Mouse (Mus musculus) induced T-regulatory cell, adult 2 months (primary cell): Measurements from ENCODE around the gene Mest.

Source experiments
- DNase-seq: peaks from one replicate; pipeline ENCODE4 v3.0.0-alpha.2; 2012; ENCODE audit warnings: low read depth

Mest gene

GRCm38 (mm10) chr6:30738464-30739006 is 15.2 kb downstream of the Mest start:
- DNase-seq, result peak; percentile 29

GRCm38 (mm10) chr6:30739177-30739747 is 15.9 kb downstream of the Mest start:
- DNase-seq, result peak; percentile 54

GRCm38 (mm10) chr6:30744846-30745245 is 21.5 kb downstream of the Mest start:
- DNase-seq, result no peak

- no peak for DNase-seq
Observed at GRCm38 (mm10) chr6:30745591-30745990, 22.2 kb downstream of the Mest start.

- no peak for DNase-seq
Observed at GRCm38 (mm10) chr6:30747631-30748357, 24.4 kb downstream of the Mest start.

GRCm38 (mm10) chr6:30748358-30748910 is 25.1 kb downstream of the Mest start:
- no peak for DNase-seq

GRCm38 (mm10) chr6:30749042-30749689 is 25.8 kb downstream of the Mest start:
- no peak for DNase-seq

- no peak for DNase-seq
Observed at GRCm38 (mm10) chr6:30749892-30750291, 26.5 kb downstream of the Mest start.

- DNase-seq, result no peak
Observed at GRCm38 (mm10) chr6:30750482-30750881, 27.1 kb downstream of the Mest start.

GRCm38 (mm10) chr6:30751209-30751608 is 27.9 kb downstream of the Mest start:
- no peak for DNase-seq
